Mouse (Mus musculus): ENCODE measurements at regions not wholly inside any gene's neighbourhood (a gene's known extent, or its start where the extent isn't known, plus 50 kb on each side); places are given as distances from the start of the nearest gene placed in this dataset.

DNA sequence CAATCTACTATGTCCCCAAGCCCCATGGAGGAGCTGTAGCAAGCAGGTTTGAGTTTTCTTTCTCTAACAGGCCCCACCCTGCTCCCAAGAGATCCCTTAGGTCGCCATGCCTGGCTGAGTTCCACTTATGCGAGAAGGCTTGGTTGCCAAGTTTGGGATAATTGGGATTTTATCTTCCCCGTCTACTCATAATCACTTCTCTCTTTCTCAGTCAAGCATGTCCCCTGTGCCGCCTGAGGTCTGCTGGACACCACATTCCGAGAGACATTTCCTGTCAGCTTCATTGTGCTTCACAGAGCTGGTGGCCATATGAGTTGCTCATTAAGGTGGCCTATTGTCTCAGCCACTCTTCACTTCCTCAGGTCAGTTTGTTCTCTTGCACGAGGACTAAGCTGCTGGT lies 234.5 kb upstream of the Wscd1 start:
- no peak for TF ChIP-seq CTCF (IDR thresholded peaks at IDR 0.05; ENCODE audit: low read depth, low read length)
- no peak for TF ChIP-seq TAL1 (conservative IDR thresholded peaks at IDR 0.05; ENCODE audit: low read depth, low read length)
- TF ChIP-seq GATA1 (IDR thresholded peaks at IDR 0.05; ENCODE audit: borderline replicate concordance, low read length): no peak
- no peak for TF ChIP-seq POLR2AphosphoS5 (IDR thresholded peaks at IDR 0.05; ENCODE audit: insufficient replicate concordance, low read depth, low read length)
- TF ChIP-seq GATA2 (IDR thresholded peaks at IDR 0.05; ENCODE audit: borderline replicate concordance, low read depth, low read length): no peak
